Mouse (Mus musculus): ENCODE data around the gene Gpr174. TPM values are rescaled to one million over a fixed set of nuclear protein-coding genes. Genes with fewer than 3 reads are reported as not detected.

Gpr174 gene
- polyA plus RNA-seq, 1 experiment from 2014 or later: not detected

- H3K36me3 ChIP-seq (ENCODE audit: control insufficient read depth, insufficient read depth): no peaks in the 10 kb centered on the region
- 49% methylated on average over 5 of the region's 5 CpGs for WGBS
- H3K27ac ChIP-seq (ENCODE audit: low read depth, low read length): no peak overlapping the region
- no peak for TF ChIP-seq CTCF (IDR thresholded peaks at IDR 0.05; ENCODE audit: low read depth)
- no peak for ATAC-seq
- H3K9me3 ChIP-seq (ENCODE audit: control insufficient read depth): no peaks in the 10 kb centered on the region
- H3K27me3 ChIP-seq (replicated peaks; ENCODE audit: control insufficient read depth, insufficient read depth, low read length): no peaks in the 10 kb centered on the region
- H3K4me1 ChIP-seq (replicated peaks; ENCODE audit: control insufficient read depth, insufficient read depth, low read length): no peaks in the 10 kb centered on the region
- no peak overlapping the region for H3K4me3 ChIP-seq (ENCODE audit: low read depth, low read length)
- no peak overlapping the region for H3K9ac ChIP-seq (ENCODE audit: low read depth, low read length)
- H3K4me2 ChIP-seq (replicated peaks; ENCODE audit: low read depth): no peak overlapping the region
Measured at GRCm38 (mm10) chrX:107312533-107312932, 56.9 kb downstream of the Gpr174 start.

GRCm38 (mm10) chrX:107325697-107326381, 70.2 kb downstream of the Gpr174 start:
- WGBS: 62% methylated on average over 8 of the region's 8 CpGs
- H3K4me1 ChIP-seq (replicated peaks; ENCODE audit: control insufficient read depth, insufficient read depth, low read length): no peaks in the 10 kb centered on the region
- H3K27me3 ChIP-seq (replicated peaks; ENCODE audit: control insufficient read depth, insufficient read depth, low read length): no peaks in the 10 kb centered on the region
- TF ChIP-seq CTCF (IDR thresholded peaks at IDR 0.05; ENCODE audit: low read depth): no peak
- H3K4me2 ChIP-seq (replicated peaks; ENCODE audit: low read depth): no peak overlapping the region
- H3K9me3 ChIP-seq (ENCODE audit: control insufficient read depth): no peaks in the 10 kb centered on the region
- no peaks in the 10 kb centered on the region for H3K36me3 ChIP-seq (ENCODE audit: control insufficient read depth, insufficient read depth)
- H3K4me3 ChIP-seq (ENCODE audit: low read depth, low read length): no peak overlapping the region
- no peak for ATAC-seq
- no peak overlapping the region for H3K9ac ChIP-seq (ENCODE audit: low read depth, low read length)
- H3K27ac ChIP-seq (ENCODE audit: low read depth, low read length): no peak overlapping the region

- no peak for ATAC-seq
- TF ChIP-seq CTCF (IDR thresholded peaks at IDR 0.05; ENCODE audit: low read depth): no peak
- H3K9ac ChIP-seq (ENCODE audit: low read depth, low read length): no peak overlapping the region
Measured at GRCm38 (mm10) chrX:107329849-107330248, 74.2 kb downstream of the Gpr174 start.

GRCm38 (mm10) chrX:107336609-107337008, 80.9 kb downstream of the Gpr174 start:
- H3K9ac ChIP-seq (ENCODE audit: low read depth, low read length): no peak overlapping the region
- H3K4me1 ChIP-seq (replicated peaks; ENCODE audit: control insufficient read depth, insufficient read depth, low read length): no peaks in the 10 kb centered on the region
- no peaks in the 10 kb centered on the region for H3K27me3 ChIP-seq (replicated peaks; ENCODE audit: control insufficient read depth, insufficient read depth, low read length)
- no peak overlapping the region for H3K27ac ChIP-seq (ENCODE audit: low read depth, low read length)
- WGBS: 100% methylated on average over 1 of the region's 1 CpGs
- H3K9me3 ChIP-seq (ENCODE audit: control insufficient read depth): no peaks in the 10 kb centered on the region
- no peak for ATAC-seq
- H3K4me2 ChIP-seq (replicated peaks; ENCODE audit: low read depth): no peak overlapping the region
- no peak for TF ChIP-seq CTCF (IDR thresholded peaks at IDR 0.05; ENCODE audit: low read depth)
- H3K36me3 ChIP-seq (ENCODE audit: control insufficient read depth, insufficient read depth): no peaks in the 10 kb centered on the region
- no peak overlapping the region for H3K4me3 ChIP-seq (ENCODE audit: low read depth, low read length)

More at GRCm38 (mm10) chrX:107329849-107330248, 74.2 kb downstream of the Gpr174 start:
- H3K27ac ChIP-seq (ENCODE audit: low read depth, low read length): no peak overlapping the region
- H3K27me3 ChIP-seq (replicated peaks; ENCODE audit: control insufficient read depth, insufficient read depth, low read length): no peaks in the 10 kb centered on the region
- H3K4me1 ChIP-seq (replicated peaks; ENCODE audit: control insufficient read depth, insufficient read depth, low read length): no peaks in the 10 kb centered on the region
- no peak overlapping the region for H3K4me2 ChIP-seq (replicated peaks; ENCODE audit: low read depth)
- no peaks in the 10 kb centered on the region for H3K9me3 ChIP-seq (ENCODE audit: control insufficient read depth)
- 78% methylated on average over 3 of the region's 3 CpGs for WGBS
- no peak overlapping the region for H3K4me3 ChIP-seq (ENCODE audit: low read depth, low read length)
- no peaks in the 10 kb centered on the region for H3K36me3 ChIP-seq (ENCODE audit: control insufficient read depth, insufficient read depth)

- Histone ChIP-seq H3K4me2 (replicated peaks; ENCODE audit: low read depth) (no peak overlapping the region), H3K4me3 (ENCODE audit: low read depth, low read length) (no peak overlapping the region), H3K9ac (ENCODE audit: low read depth, low read length) (no peak overlapping the region), H3K9me3 (ENCODE audit: control insufficient read depth) (no peaks in the 10 kb centered on the region), H3K27ac (ENCODE audit: low read depth, low read length) (no peak overlapping the region), H3K36me3 (ENCODE audit: control insufficient read depth, insufficient read depth) (no peaks in the 10 kb centered on the region), H3K4me1 (replicated peaks; ENCODE audit: control insufficient read depth, insufficient read depth, low read length) (no peaks in the 10 kb centered on the region), H3K27me3 (replicated peaks; ENCODE audit: control insufficient read depth, insufficient read depth, low read length) (no peaks in the 10 kb centered on the region)
- 75% methylated on average over 3 of the region's 3 CpGs for WGBS
- TF ChIP-seq CTCF (IDR thresholded peaks at IDR 0.05; ENCODE audit: low read depth): no peak
- ATAC-seq: no peak
Measured at GRCm38 (mm10) chrX:107341980-107342379, 86.3 kb downstream of the Gpr174 start.

Other genes with a start within 250 kb of the Gpr174 start
- 0.10 TPM in 1 of 2 replicates, not detected in the other for gene P2ry10, start 167.4 kb upstream of the Gpr174 start, polyA plus RNA-seq (2015; fragmentation: Nextera tagmentation; extraction: Ambion mirVana)
- 0.18 and 0.31 TPM in 2 replicates for gene P2ry10b, start 107.0 kb upstream of the Gpr174 start, polyA plus RNA-seq (2015; fragmentation: Nextera tagmentation; extraction: Ambion mirVana)
- 187 and 193 TPM in 2 replicates for gene Itm2a, start 147.5 kb downstream of the Gpr174 start, polyA plus RNA-seq (2015; fragmentation: Nextera tagmentation; extraction: Ambion mirVana)